11 mouse cellular contexts compared by ENCODE assay signal in the genomic region with DNA sequence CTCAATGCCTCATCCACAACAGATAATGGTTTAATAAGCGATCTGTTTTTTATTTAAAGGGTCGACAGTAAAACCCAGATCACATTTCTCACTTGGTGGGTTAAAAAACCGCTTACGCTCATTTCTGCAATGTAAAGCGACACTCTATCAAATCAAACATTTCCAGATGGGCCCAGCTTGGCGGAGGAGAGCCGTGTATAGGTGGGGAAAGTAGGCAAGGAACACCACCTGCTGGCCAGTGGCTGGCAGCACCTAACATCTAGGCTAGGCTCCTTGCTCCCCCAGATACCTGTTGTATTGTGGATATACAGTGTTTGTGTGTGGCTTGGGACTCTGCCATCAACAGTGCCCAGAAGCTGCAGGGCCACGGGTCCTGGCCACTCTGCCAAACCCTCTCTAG. TPM values are rescaled to one million over a fixed set of nuclear protein-coding genes. Genes with fewer than 3 reads are reported as not detected.
DNase-seq lines count a peak whose midpoint lies in the region; ATAC-seq and TF ChIP-seq lines count a peak whose summit lies in the region.
"Had no signal": no experiment of that assay in that cellular context is flagged by ENCODE, and none has a peak within 500 bp of the region (broad histone marks: within the 10 kb centered on the region; RNA-seq: fewer than 3 reads in every experiment).

No protein-coding gene starts in this region.

- H3K4me1 ChIP-seq in liver, embryonic 12.5 days: no peaks in the 10 kb centered on the region
- H3K4me1 ChIP-seq in limb, embryonic 14.5 days (ENCODE audit: control insufficient read depth, insufficient read depth, low read length): peaks cover 20% of the 10 kb centered on the region

- H3K27ac ChIP-seq in gastrocnemius, adult 2 months: no peak overlapping the region
- no peak overlapping the region for H3K27ac ChIP-seq in liver, embryonic 12.5 days
- no peak overlapping the region; the same call in 1 of the 2 replicates for H3K27ac ChIP-seq in limb, embryonic 14.5 days (replicated peaks; ENCODE audit: low read depth, low read length)
- H3K27ac ChIP-seq: macrophage had no signal

- no peaks in the 10 kb centered on the region for H3K36me3 ChIP-seq in liver, embryonic 12.5 days
- no peaks in the 10 kb centered on the region for H3K36me3 ChIP-seq in limb, embryonic 14.5 days (ENCODE audit: control insufficient read depth, insufficient read depth, low read length)
- H3K36me3 ChIP-seq: heart, embryonic 13.5 days had no signal

- no peak overlapping the region for H3K4me2 ChIP-seq in liver, embryonic 12.5 days
- H3K4me2 ChIP-seq in limb, embryonic 14.5 days (replicated peaks; ENCODE audit: low read depth, low read length, severe bottlenecking): no peak overlapping the region

- no peak overlapping the region for H3K9ac ChIP-seq in liver, embryonic 12.5 days
- H3K9ac ChIP-seq in limb, embryonic 14.5 days (ENCODE audit: low read depth, low read length, severe bottlenecking): no peak overlapping the region

- no peaks in the 10 kb centered on the region; the same call in none of the 2 replicates for H3K27me3 ChIP-seq in liver, embryonic 12.5 days (replicated peaks)
- 0 out of 2 replicates have a peak, but pooled peaks cover 6% of the 10 kb centered on the region for H3K27me3 ChIP-seq in limb, embryonic 14.5 days (ENCODE audit: control insufficient read depth, insufficient read depth, low read length)

- WGBS in liver, embryonic 12.5 days (ENCODE audit: insufficient replicate concordance): 58% methylated on average over 8 of the region's 8 CpGs
- 19% methylated on average over 8 of the region's 8 CpGs for WGBS in limb, embryonic 14.5 days

- intact Hi-C loops in gastrocnemius, adult 2 months (cut with DNase I): loop anchor here (5.0 kb wide), 1 partner anchor 40 kb away; no protein-coding TSS in a partner anchor
- intact Hi-C loops in gastrocnemius, postnatal 36 days (cut with DNase I): loop anchor here (10.0 kb wide), 1 partner anchor 332 kb away; no protein-coding TSS in a partner anchor

- no peak for TF ChIP-seq POLR2A in limb, embryonic 14.5 days (IDR thresholded peaks at IDR 0.05; ENCODE audit: borderline replicate concordance, extremely low read depth, insufficient read depth, insufficient read length)

- no peak for DNase-seq in gastrocnemius, adult 2 months
- no peak for DNase-seq in gastrocnemius, postnatal 36 days
- peak; percentile 17 for DNase-seq in liver
- peak; percentile 81 for DNase-seq in embryo, embryonic 11 days
- peak; percentile 86 for DNase-seq in limb, embryonic 14.5 days (ENCODE audit: low spot score)

- H3K4me3 ChIP-seq in gastrocnemius, adult 2 months: no peak overlapping the region
- H3K4me3 ChIP-seq in liver, embryonic 12.5 days: no peak overlapping the region
- no peak overlapping the region for H3K4me3 ChIP-seq in limb, embryonic 14.5 days (replicated peaks; ENCODE audit: low read length)
- H3K4me3 ChIP-seq: heart, embryonic 13.5 days had no signal

- H3K9me3 ChIP-seq in liver, embryonic 12.5 days (replicated peaks): no peaks in the 10 kb centered on the region
- H3K9me3 ChIP-seq in limb, embryonic 14.5 days (ENCODE audit: control insufficient read depth, low read length): no peaks in the 10 kb centered on the region
- H3K9me3 ChIP-seq: heart, embryonic 13.5 days had no signal

- no peak for ATAC-seq in liver, embryonic 12.5 days
- peak; percentile 82; the same call in 1 of the 2 replicates for ATAC-seq in limb, embryonic 14.5 days (ENCODE audit: low FRiP score, low read depth)
- no peak for ATAC-seq in megakaryocyte progenitor cell, adult 5-6 weeks (replicated peaks; ENCODE audit: poor library complexity)
- ATAC-seq in megakaryocyte-erythroid progenitor cell, adult 5-6 weeks (replicated peaks; ENCODE audit: low FRiP score, low TSS enrichment, poor library complexity, severe bottlenecking): no peak
- ATAC-seq: forebrain, embryonic 14.5 days had no signal

- TF ChIP-seq CTCF in gastrocnemius, adult 2 months (IDR thresholded peaks at IDR 0.05): peak; percentile 59

RNA-seq across cellular contexts. Expression of a gene that starts 50.1 kb away (rescaled TPM):
- total RNA-seq in gastrocnemius, adult 2 months (2021): not detected
- not detected for total RNA-seq in gastrocnemius, postnatal 36 days (2021)
- not detected in 2 replicates for polyA plus RNA-seq in liver, embryonic 12.5 days (2016; fragmentation: Nextera tagmentation; extraction: Ambion mirVana)
- 0.09 and 0.13 TPM in 2 replicates for polyA plus RNA-seq in limb, embryonic 14.5 days (2012; rRNA removed)
- polyA plus RNA-seq in limb, embryonic 14.5 days (2014; fragmentation: Nextera tagmentation; extraction: Ambion mirVana): 0.06 and 0.10 TPM in 2 replicates
- total RNA-seq in megakaryocyte progenitor cell, adult 5-6 weeks (2015): not detected in 2 replicates
- total RNA-seq in megakaryocyte progenitor cell, adult 5-6 weeks (2017): not detected in 2 replicates
- total RNA-seq in megakaryocyte-erythroid progenitor cell, adult 5-6 weeks (2014; fragmentation: Nextera tagmentation): not detected in 2 replicates
- total RNA-seq in megakaryocyte-erythroid progenitor cell, adult 5-6 weeks (2017): not detected in 2 replicates
- polyA plus RNA-seq: macrophage had no signal

Comparison
In these comparisons a context has a peak if more than half of its experiments do, and no peak if none do; other contexts are left out.
1. DNase-seq: peak in liver (single experiment), embryo, embryonic 11 days (single experiment) and limb, embryonic 14.5 days (single experiment); none in gastrocnemius, adult 2 months (single experiment) and gastrocnemius, postnatal 36 days (0 of 2).